Mouse (Mus musculus) forebrain, embryonic 15.5 days (tissue): ENCODE measurements around the gene Nup160. TPM values are rescaled to one million over a fixed set of nuclear protein-coding genes. Genes with fewer than 3 reads are reported as not detected.

Experiments
- ATAC-seq: fragments of 200-750 bp; cut with Nextera tagmentation; replicated peaks from 2 replicates; pipeline ENCODE4 v1.8.0; 2017; ENCODE audit warnings: mild to moderate bottlenecking, moderate TSS enrichment, moderate library complexity
- H3K27ac ChIP-seq: fragments of 300-500 bp; sonication (generic); replicated peaks from 2 replicates; pipeline ENCODE4 v1.5.1; 2015; ENCODE audit warnings: mild to moderate bottlenecking, inconsistent platforms
- H3K27me3 ChIP-seq: fragments of 300-500 bp; sonication (generic); 2 replicates; pipeline ENCODE4 v1.6.1; 2015; ENCODE audit warnings: inconsistent platforms
- H3K36me3 ChIP-seq: fragments of 300-500 bp; sonication (generic); 2 replicates; pipeline ENCODE4 v1.6.1; 2015; ENCODE audit warnings: mild to moderate bottlenecking, inconsistent platforms
- H3K4me1 ChIP-seq: fragments of 300-500 bp; sonication (generic); 2 replicates; pipeline ENCODE4 v1.6.1; 2015; ENCODE audit warnings: inconsistent platforms
- H3K4me2 ChIP-seq: fragments of 300-500 bp; sonication (generic); replicated peaks from 2 replicates; pipeline ENCODE4 v1.6.1; 2015; ENCODE audit warnings: mild to moderate bottlenecking, inconsistent platforms
- H3K4me3 ChIP-seq: fragments of 300-500 bp; sonication (generic); 2 replicates; pipeline ENCODE4 v1.5.1; 2015; ENCODE audit warnings: mild to moderate bottlenecking, inconsistent platforms
- H3K9ac ChIP-seq: fragments of 300-500 bp; sonication (generic); replicated peaks from 2 replicates; pipeline ENCODE4 v1.6.1; 2015; ENCODE audit warnings: mild to moderate bottlenecking, inconsistent platforms
- H3K9me3 ChIP-seq: fragments of 300-500 bp; sonication (generic); 2 replicates; pipeline ENCODE4 v1.6.1; 2016; ENCODE audit warnings: inconsistent platforms
- WGBS: fragments of 180-500 bp; shearing (Covaris S2); methylation state at CpG from one replicate; pipeline ENCODE4 v1.1.7; 2015; ENCODE audit warnings: mixed read lengths; 5-methylcytosine and 5-hydroxymethylcytosine counted together
- polyA plus RNA-seq: library from polyadenylated mRNA; unstranded; fragments of >200 nt; fragmentation: Nextera tagmentation; extraction: Ambion mirVana; gene quantifications from 2 replicates; pipeline ENCODE4 v1.2.1, GENCODE M21; 2015

Nup160 gene
- polyA plus RNA-seq, 1 experiment from 2014 or later = 27.8 TPM

DNA sequence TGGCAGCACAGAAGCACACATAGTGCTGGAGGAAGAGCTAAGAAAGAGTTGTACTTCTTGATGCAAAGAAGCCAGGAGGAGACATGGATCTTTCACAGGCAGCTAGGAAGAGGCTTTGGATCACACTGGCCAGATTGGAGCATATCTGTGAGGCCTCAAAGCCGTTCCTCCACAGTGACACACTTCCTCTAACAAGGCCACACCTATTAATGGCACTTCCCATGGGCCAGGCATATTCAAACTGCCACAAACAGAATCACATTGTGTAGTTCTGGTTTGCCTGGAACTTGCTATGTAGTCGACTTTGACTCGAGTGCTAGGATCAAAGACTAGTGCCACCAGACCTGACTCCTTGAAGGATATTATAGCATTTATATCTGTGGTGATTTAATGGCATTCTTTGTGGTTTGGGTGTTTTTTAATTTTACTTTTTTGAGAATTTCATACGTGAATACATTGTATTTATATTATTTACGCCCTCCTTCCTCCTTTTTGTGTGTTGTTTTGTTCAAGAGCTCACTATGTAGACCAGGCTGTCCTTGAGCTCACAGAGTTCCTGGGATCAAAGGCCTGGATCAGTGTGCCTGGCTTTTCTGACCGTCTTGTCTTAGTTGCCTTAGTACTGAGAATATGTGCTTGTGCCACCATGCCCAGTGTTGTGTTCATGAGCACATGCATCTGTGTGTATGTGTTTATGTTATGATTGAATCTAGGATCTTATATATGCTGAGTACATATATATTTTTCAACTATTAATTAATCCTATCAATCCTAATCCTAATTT lies 72.9 kb downstream of the Nup160 start:
- no peak overlapping the region for H3K9ac ChIP-seq
- peaks cover 31% of the 10 kb centered on the region for H3K4me1 ChIP-seq
- H3K27me3 ChIP-seq = no peaks in the 10 kb centered on the region
- H3K36me3 ChIP-seq = peaks cover 51% of the 10 kb centered on the region
- WGBS = 71% methylated on average over 6 of the region's 6 CpGs
- no peak for ATAC-seq
- no peak overlapping the region for H3K4me2 ChIP-seq
- H3K9me3 ChIP-seq = no peaks in the 10 kb centered on the region
- H3K27ac ChIP-seq = no peak overlapping the region
- no peak overlapping the region for H3K4me3 ChIP-seq

- H3K36me3 ChIP-seq = peaks cover 75% of the 10 kb centered on the region
- WGBS = 94% methylated on average over 2 of the region's 2 CpGs
Observed at GRCm38 (mm10) chr2:90753565-90753964, 76.5 kb downstream of the Nup160 start.

GRCm38 (mm10) chr2:90754188-90754587 lies 77.2 kb downstream of the Nup160 start:
- 97% methylated on average over 3 of the region's 3 CpGs for WGBS
- no peak for ATAC-seq
- H3K4me1 ChIP-seq = peaks cover 7% of the 10 kb centered on the region
- H3K27ac ChIP-seq = no peak overlapping the region
- H3K9me3 ChIP-seq = no peaks in the 10 kb centered on the region
- H3K36me3 ChIP-seq = peaks cover 76% of the 10 kb centered on the region
- H3K4me3 ChIP-seq = no peak overlapping the region
- H3K27me3 ChIP-seq = no peaks in the 10 kb centered on the region
- no peak overlapping the region for H3K4me2 ChIP-seq
- H3K9ac ChIP-seq = no peak overlapping the region

More at GRCm38 (mm10) chr2:90753565-90753964, 76.5 kb downstream of the Nup160 start:
- peaks cover 13% of the 10 kb centered on the region for H3K4me1 ChIP-seq
- no peak overlapping the region for H3K27ac ChIP-seq
- ATAC-seq = no peak
- H3K9me3 ChIP-seq = no peaks in the 10 kb centered on the region
- H3K9ac ChIP-seq = no peak overlapping the region
- no peak overlapping the region for H3K4me2 ChIP-seq
- no peaks in the 10 kb centered on the region for H3K27me3 ChIP-seq
- H3K4me3 ChIP-seq = no peak overlapping the region

- no peaks in the 10 kb centered on the region for H3K9me3 ChIP-seq
- no peaks in the 10 kb centered on the region for H3K27me3 ChIP-seq
- ATAC-seq = no peak
- no peak overlapping the region for H3K4me3 ChIP-seq
- H3K27ac ChIP-seq = no peak overlapping the region
- no peak overlapping the region for H3K9ac ChIP-seq
- WGBS = 92% methylated on average over 3 of the region's 3 CpGs
- peaks cover 92% of the 10 kb centered on the region for H3K36me3 ChIP-seq
- H3K4me2 ChIP-seq = no peak overlapping the region
- no peaks in the 10 kb centered on the region for H3K4me1 ChIP-seq
Observed at GRCm38 (mm10) chr2:90765123-90765522, 88.1 kb downstream of the Nup160 start.

- Histone ChIP-seq H3K27me3 (no peaks in the 10 kb centered on the region), H3K4me2 (no peak overlapping the region), H3K9me3 (no peaks in the 10 kb centered on the region), H3K27ac (no peak overlapping the region), H3K9ac (no peak overlapping the region), H3K36me3 (peaks cover 44% of the 10 kb centered on the region), H3K4me1 (peaks cover 6% of the 10 kb centered on the region), H3K4me3 (no peak overlapping the region)
- 54% methylated on average over 3 of the region's 3 CpGs for WGBS
- no peak for ATAC-seq
Observed at GRCm38 (mm10) chr2:90781323-90781722, 104.3 kb downstream of the Nup160 start.

- H3K36me3 ChIP-seq = peaks cover 38% of the 10 kb centered on the region
- H3K4me1 ChIP-seq = peaks cover 6% of the 10 kb centered on the region
- H3K27me3 ChIP-seq = no peaks in the 10 kb centered on the region
- ATAC-seq = no peak; the same call in 1 of the 2 replicates
- no peak overlapping the region for H3K4me3 ChIP-seq
- no peak overlapping the region for H3K4me2 ChIP-seq
- no peaks in the 10 kb centered on the region for H3K9me3 ChIP-seq
- 39% methylated on average over 2 of the region's 2 CpGs for WGBS
- H3K9ac ChIP-seq = no peak overlapping the region
- H3K27ac ChIP-seq = no peak overlapping the region
Observed at GRCm38 (mm10) chr2:90781938-90782337, 104.9 kb downstream of the Nup160 start.

DNA sequence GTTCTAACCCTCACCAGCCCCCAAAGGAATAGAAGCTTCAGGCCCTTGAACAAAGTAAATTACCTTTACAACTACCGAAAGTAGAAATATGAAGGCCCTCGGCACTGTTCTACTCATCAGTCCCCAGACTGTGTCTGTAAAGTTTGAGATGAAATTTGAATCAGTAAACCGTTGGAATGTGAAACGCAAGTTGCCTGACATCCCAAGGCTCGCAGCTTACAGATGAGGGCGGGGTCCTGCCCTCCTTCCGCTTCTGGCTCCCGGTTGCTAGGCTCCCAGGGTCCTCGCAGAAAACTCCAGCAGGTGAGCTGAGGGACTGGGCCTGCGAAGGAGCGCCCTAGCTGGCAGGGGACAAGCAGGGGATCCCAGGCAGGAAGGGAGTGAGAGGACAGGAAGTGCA lies 105.4 kb downstream of the Nup160 start, which contains the start of gene Agbl2:
TSS of gene Agbl2 (plus strand) at position 270 of the 400 bp plus-strand sequence.
- Histone ChIP-seq H3K4me2 (peak within 1 kb of the TSS; percentile 45), H3K27ac (no peak within 1 kb of the TSS), H3K36me3 (peaks cover 34% of the 10 kb centered on the region), H3K4me3 (peak within 1 kb of the TSS; percentile 28), H3K4me1 (peaks cover 6% of the 10 kb centered on the region), H3K27me3 (no peaks in the 10 kb centered on the region), H3K9ac (peak within 1 kb of the TSS; percentile 22), H3K9me3 (no peaks in the 10 kb centered on the region)
- 5% methylated on average over 11 of the region's 11 CpGs for WGBS
- ATAC-seq = peak; percentile 54; the same call in 1 of the 2 replicates

DNA sequence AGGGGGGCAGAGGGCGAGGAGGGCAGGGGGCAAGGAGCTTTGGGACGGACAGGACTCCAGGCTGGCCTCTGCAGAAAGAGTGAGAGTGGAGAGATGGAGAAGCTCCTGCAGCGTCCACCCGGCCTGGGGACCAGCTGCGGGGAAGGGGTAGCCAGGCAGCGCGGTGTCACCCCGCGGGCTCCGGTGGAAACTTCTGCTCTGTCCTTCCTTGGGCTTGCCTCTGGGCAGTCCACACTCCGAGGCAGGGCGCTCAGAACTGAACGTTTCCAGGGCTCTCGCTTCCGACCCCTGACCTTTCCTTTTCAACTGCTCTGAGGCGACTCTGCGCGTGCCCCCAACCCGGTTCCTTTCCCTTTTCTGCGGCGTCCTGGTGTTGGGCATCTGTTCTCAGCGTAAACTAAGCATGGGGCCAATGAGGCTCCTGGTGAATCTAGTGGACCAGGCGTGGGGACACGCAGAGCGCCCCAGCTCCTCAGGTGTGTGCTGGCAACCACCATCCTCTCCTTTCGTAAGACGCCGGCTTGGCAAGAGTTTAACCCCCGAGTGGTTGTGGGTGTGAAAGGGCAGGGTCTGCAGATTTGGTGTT lies 106.0 kb downstream of the Nup160 start:
- H3K9me3 ChIP-seq = no peaks in the 10 kb centered on the region

More for the DNA sequence above, 106.0 kb downstream of the Nup160 start:
- Histone ChIP-seq H3K27ac (no peak overlapping the region), H3K36me3 (peaks cover 29% of the 10 kb centered on the region), H3K4me1 (peaks cover 6% of the 10 kb centered on the region), H3K27me3 (no peaks in the 10 kb centered on the region), H3K4me2 (peak overlapping the region; percentile 45), H3K4me3 (peak overlapping the region; percentile 28), H3K9ac (peak overlapping the region; percentile 22)
- peak; percentile 42; the same call in 1 of the 2 replicates for ATAC-seq
- 4% methylated on average over 25 of the region's 29 CpGs for WGBS

Other genes with a start within 250 kb of the Nup160 start
- gene Ptprj, start 96.6 kb upstream of the Nup160 start, polyA plus RNA-seq = 3.3 and 3.7 TPM in 2 replicates
- gene Fnbp4, start 68.2 kb downstream of the Nup160 start, polyA plus RNA-seq = 117 and 122 TPM in 2 replicates
- 0.38 and 0.97 TPM in 2 replicates for gene Agbl2, start 105.5 kb downstream of the Nup160 start, polyA plus RNA-seq
- gene Mtch2, start 169.9 kb downstream of the Nup160 start, polyA plus RNA-seq = 266 and 283 TPM in 2 replicates
- 68.5 and 70.6 TPM in 2 replicates for gene C1qtnf4, start 208.6 kb downstream of the Nup160 start, polyA plus RNA-seq
- 58.7 and 63.8 TPM in 2 replicates for gene Kbtbd4, start 227.5 kb downstream of the Nup160 start, polyA plus RNA-seq
- 213 and 219 TPM in 2 replicates for gene Ndufs3, start 227.6 kb downstream of the Nup160 start, polyA plus RNA-seq